Mouse (Mus musculus) limb, embryonic 10.5 days (tissue): ENCODE measurements around the gene Zfp948. TPM values are rescaled to one million over a fixed set of nuclear protein-coding genes. Genes with fewer than 3 reads are reported as not detected.

Experiments
- DNase-seq: peaks from one replicate; pipeline ENCODE4 v3.0.0-alpha.2; 2017; ENCODE audit warnings: low spot score
- H3K27ac ChIP-seq: fragments of 300-500 bp; sonication (generic); 2 replicates; pipeline ENCODE4 v1.5.1; 2016; ENCODE audit warnings: mild to moderate bottlenecking
- H3K27me3 ChIP-seq: fragments of 300-500 bp; sonication (generic); 2 replicates; pipeline ENCODE4 v1.6.1; 2016; ENCODE audit warnings: low read depth, mild to moderate bottlenecking; ENCODE audit not compliant: poor library complexity, severe bottlenecking
- H3K36me3 ChIP-seq: fragments of 300-500 bp; sonication (generic); 2 replicates; pipeline ENCODE4 v1.6.1; 2016; ENCODE audit warnings: mild to moderate bottlenecking, moderate library complexity
- H3K4me1 ChIP-seq: fragments of 300-500 bp; sonication (generic); 2 replicates; pipeline ENCODE4 v1.6.1; 2016
- H3K4me3 ChIP-seq: fragments of 300-500 bp; sonication (generic); 2 replicates; pipeline ENCODE4 v1.5.1; 2016; ENCODE audit warnings: mild to moderate bottlenecking, moderate library complexity
- H3K9me3 ChIP-seq: fragments of 300-500 bp; sonication (generic); replicated peaks from 2 replicates; pipeline ENCODE4 v1.6.1; 2016; ENCODE audit warnings: mild to moderate bottlenecking
- WGBS: fragments of 180-500 bp; shearing (Covaris S2); methylation state at CpG from one replicate; pipeline ENCODE4 v1.1.7; 2016; 5-methylcytosine and 5-hydroxymethylcytosine counted together
- polyA plus RNA-seq: library from polyadenylated mRNA; unstranded; fragments of >200 nt; fragmentation: Nextera tagmentation; extraction: Ambion mirVana; gene quantifications from 2 replicates; pipeline ENCODE4 v1.2.1, GENCODE M21; 2016

Gene Zfp948
- 13.0 and 13.5 TPM in 2 replicates for polyA plus RNA-seq

DNA sequence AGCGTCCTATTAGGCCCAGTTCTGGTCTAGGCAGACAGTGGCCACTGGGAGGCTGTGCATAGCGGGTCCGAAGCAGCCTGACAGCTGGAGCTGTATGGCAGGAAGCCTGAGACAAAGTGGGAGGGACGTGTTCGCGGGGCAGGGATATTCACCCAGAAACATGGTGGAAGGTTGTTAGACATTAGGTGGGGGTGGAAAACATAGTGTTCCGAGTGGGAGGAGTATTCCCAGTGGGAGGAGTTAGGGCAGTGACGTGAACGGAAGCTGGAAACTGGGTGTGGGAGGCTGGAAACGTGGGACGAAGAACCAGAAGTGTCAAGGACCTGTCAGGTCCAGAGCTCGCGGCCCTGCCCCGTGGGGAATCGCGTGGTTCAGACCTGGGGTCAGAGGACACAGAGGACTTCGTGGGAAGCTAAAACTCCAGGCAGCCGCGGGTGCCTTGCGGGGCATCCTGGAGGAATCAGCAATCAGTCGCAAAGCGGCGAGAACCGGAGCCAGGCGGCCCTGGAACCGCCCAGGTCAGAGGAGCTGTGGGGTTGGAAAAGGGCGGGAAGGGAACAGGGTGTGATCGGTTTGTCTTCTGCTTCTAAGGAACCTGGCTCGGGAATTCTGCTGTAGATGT, at the start of gene Zfp948:
Zfp948 (plus strand) TSS at position 281 of the 622 bp plus-strand sequence.
- under 1% methylated on average over 29 of the region's 29 CpGs for WGBS
- Histone ChIP-seq H3K4me3 (peak within 1 kb of the TSS; percentile 72), H3K27me3 (no peaks in the 10 kb centered on the region), H3K9me3 (no peaks in the 10 kb centered on the region), H3K27ac (peak within 1 kb of the TSS; percentile 94), H3K36me3 (0 out of 2 replicates have a peak, but pooled peaks cover 10% of the 10 kb centered on the region), H3K4me1 (peaks cover 8% of the 10 kb centered on the region; the same call in 1 of the 2 replicates)
- DNase-seq, result peak; percentile 85

DNA sequence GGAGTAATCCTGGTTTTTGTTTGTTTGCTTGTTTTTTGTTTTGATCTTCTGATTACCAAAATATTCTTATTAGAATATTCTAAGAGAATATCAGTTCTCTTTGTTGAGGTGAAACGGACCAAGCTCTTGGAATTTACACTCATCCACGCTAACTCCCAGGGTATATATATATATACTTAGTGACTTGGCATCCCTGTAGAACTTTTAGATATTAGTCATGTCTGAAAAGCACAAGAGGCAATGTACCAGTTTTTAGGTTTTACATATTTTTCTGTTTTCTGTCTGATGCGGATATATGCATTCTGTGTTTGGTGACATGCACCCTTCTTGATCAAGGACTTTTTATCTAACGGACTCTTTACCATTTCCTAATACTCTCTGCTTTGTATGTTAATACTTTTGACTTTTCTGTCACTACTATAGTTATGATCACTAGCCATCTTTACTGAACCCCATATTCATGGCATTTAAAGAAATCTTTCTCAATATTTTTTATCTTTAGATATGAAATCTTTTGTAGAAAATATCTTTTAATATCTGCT, 49.6 kb upstream of the Zfp948 start:
- Histone ChIP-seq H3K27ac (peak overlapping the region; percentile 91), H3K4me3 (peak overlapping the region; percentile 62), H3K36me3 (0 out of 2 replicates have a peak, but pooled peaks cover under 1% of the 10 kb centered on the region), H3K9me3 (no peaks in the 10 kb centered on the region), H3K4me1 (peaks cover 3% of the 10 kb centered on the region; the same call in 1 of the 2 replicates), H3K27me3 (no peaks in the 10 kb centered on the region)
- DNase-seq, result no peak
- WGBS, result 49% methylated on average over 4 of the region's 4 CpGs

DNA sequence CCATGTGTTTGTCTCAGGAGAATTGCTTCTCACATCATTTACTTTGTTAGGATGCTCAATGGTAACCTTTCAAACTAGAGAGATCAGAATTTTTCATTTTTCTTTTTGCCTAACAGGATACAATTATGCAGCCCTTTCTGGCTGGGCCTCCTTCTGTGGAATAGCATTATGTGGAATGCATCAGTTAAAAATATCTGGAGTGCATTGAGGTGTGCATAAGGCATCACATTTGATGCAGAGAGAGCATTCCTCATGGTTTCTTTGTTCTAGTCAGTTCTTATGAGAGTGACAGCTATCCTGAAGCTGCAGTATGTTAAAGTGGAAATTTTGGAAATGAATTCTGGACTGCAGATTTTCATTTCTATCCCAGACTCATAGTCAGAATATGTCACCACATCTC, 40.5 kb upstream of the Zfp948 start:
- no peak overlapping the region for H3K27ac ChIP-seq
- no peaks in the 10 kb centered on the region for H3K9me3 ChIP-seq
- H3K36me3 ChIP-seq, result no peaks in the 10 kb centered on the region
- no peaks in the 10 kb centered on the region for H3K27me3 ChIP-seq
- H3K4me1 ChIP-seq, result no peaks in the 10 kb centered on the region
- no peak for DNase-seq
- H3K4me3 ChIP-seq, result no peak overlapping the region

DNA sequence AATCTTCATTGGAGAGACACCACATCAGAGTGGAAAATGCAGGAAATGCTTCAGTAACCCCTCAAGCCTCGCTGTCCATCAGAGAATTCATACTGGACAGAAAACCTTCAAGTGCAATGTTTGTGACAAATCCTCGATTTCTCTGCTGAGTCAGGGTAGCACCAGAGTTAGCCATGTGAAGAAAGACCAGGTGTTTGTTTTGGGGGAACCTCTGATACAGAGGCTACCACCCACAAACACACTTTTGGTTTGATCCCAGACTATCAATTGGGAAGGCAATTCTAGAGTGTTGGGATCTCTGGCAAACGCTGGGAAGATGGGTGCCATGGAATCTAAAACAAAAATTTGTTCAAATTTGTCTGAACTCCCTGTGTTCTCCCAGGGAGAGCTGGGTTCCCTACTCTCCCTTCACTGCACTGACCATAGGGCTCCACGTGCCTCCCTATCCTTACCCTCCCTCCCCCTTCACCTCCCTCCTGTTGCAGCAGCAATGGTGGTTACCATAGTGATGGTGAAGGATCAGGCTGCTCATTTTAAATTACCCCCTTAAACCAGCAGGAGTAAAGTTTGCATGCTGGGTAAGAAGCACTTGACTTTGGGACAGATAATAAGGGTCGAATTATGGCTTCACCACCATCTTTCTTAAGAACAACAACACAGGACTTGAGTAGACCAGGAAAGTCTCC, 36.0 kb upstream of the Zfp948 start:
- Histone ChIP-seq H3K4me1 (peaks cover 25% of the 10 kb centered on the region), H3K36me3 (no peaks in the 10 kb centered on the region), H3K27ac (no peak overlapping the region), H3K4me3 (no peak overlapping the region), H3K27me3 (no peaks in the 10 kb centered on the region), H3K9me3 (no peaks in the 10 kb centered on the region)
- WGBS, result 73% methylated on average over 5 of the region's 5 CpGs
- no peak for DNase-seq

DNA sequence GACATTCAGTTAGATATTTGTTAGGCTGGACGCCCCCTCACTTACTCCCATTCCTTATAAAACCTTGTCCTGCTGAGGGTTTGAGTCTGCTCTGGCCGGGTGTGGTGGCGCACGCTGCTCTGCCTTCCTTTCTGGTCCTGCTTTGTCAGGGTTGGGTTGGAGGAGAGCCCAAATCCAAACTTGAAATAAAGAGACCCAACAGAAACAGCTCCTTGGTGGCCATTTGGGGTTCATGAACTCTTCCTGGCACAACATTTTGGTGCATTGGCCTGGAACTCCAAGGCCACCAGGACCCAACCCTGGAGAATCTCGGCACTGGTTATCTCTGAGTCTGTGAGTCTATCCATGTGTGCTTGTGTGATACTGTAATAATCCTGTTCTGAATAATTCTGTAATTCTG, 35.2 kb upstream of the Zfp948 start:
- Histone ChIP-seq H3K4me1 (peaks cover 26% of the 10 kb centered on the region), H3K9me3 (no peaks in the 10 kb centered on the region), H3K27ac (peak overlapping the region; percentile 92), H3K36me3 (no peaks in the 10 kb centered on the region), H3K4me3 (peak overlapping the region; percentile 65), H3K27me3 (no peaks in the 10 kb centered on the region)
- WGBS, result 82% methylated on average over 5 of the region's 5 CpGs
- no peak for DNase-seq

DNA sequence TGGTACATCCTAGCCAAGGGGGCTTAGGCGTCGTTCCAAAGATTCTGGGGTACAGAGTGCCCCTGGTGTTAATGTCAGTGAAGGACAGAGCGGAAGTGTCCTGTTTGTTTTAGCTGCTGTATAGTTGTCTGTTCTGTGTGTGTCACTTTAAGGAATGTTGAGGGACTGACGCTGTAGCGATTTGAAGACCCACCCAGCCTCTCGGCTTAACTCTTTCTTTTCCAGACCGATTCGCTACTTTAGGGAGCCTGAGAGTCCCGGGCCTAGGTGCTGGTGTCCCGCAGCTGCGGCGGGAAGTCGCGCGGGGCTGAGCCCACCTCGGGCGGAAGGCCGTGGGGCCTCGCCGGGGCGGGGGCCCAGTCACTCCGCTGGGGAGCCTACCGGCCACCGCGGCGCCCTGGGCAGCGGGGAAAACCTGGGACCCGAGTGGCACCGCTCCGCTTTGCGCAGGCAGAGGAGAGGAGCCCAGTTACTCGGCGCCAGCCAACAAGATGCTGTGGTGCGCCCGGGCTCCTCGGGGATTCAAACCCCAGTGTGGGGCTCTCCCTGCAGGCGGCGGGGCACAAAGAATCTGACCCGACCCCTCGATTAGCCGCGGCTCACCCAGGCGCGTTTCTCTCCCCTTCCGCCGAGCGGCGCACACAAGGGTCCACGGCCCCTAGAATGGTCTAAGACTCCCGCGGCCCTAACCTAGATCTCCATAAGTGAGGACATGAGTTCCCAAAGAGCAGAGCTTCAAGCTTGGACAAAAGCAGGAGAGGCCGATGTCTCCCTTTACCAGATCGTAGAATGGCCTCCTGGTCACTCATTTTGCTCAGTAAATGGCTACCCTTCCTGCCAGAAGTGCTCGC, 34.5 kb upstream of the Zfp948 start:
- Histone ChIP-seq H3K4me3 (peak overlapping the region; percentile 65), H3K27ac (peak overlapping the region; percentile 92), H3K27me3 (no peaks in the 10 kb centered on the region), H3K36me3 (no peaks in the 10 kb centered on the region), H3K4me1 (peaks cover 26% of the 10 kb centered on the region), H3K9me3 (no peaks in the 10 kb centered on the region)
- WGBS, result 1% methylated on average over 54 of the region's 54 CpGs
- DNase-seq, result peak; percentile 79

DNA sequence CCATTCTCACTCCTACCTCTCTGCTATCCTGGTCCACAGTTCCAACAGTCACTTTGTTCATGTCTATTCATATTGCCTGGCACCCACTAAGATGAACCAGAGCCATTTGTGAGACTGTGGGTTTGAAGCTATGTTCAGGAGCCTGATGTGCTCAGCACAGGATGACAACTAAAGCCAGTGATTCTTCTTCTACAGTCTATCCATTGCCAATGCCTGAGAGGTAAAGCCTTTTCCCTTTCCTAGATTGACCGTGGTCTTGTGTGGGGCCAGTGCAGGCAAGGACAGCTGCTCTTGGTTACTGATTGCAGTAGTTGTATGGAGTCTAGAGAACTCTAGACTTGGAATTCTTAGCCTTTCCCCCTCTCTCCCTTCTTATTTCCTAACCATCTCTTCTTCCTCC, 32.8 kb upstream of the Zfp948 start:
- WGBS, result 89% methylated on average over 1 of the region's 1 CpGs
- Histone ChIP-seq H3K9me3 (no peaks in the 10 kb centered on the region), H3K27ac (no peak overlapping the region), H3K4me1 (peaks cover 26% of the 10 kb centered on the region), H3K36me3 (no peaks in the 10 kb centered on the region), H3K27me3 (no peaks in the 10 kb centered on the region), H3K4me3 (no peak overlapping the region)
- no peak for DNase-seq

DNA sequence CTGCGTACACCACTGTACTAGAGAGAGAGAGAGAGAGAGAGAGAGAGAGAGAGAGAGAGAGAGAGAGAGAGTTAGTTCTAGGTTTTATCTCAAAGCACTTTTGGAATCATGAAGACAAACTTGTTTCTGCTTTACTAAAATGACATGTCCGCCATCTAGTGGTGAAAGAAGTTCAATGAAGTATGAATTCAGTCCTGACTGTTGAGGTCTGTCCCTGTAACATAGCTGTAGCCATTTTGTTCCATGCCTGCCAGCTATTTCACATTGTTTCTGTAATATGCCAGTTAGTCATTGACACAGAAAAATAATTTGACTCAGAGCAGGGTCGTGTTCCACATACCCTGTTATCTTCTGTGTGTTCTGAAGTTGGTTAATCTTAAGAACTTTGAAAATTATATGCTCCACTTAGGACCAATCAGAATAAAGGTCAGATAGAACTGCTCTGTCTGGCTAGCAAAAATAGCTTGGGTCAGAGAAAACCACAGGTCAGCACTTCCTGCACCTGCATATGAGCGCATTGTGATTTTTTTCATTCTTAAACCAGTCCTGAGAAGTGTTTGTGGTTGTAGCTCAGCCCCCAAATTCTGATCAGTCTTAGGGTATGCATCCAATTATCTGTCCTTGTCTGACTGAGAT, 32.2 kb upstream of the Zfp948 start:
- H3K27ac ChIP-seq, result peak overlapping the region; percentile 75; the same call in 1 of the 2 replicates
- no peak for DNase-seq
- no peaks in the 10 kb centered on the region for H3K9me3 ChIP-seq
- no peaks in the 10 kb centered on the region for H3K27me3 ChIP-seq
- H3K36me3 ChIP-seq, result no peaks in the 10 kb centered on the region
- no peak overlapping the region for H3K4me3 ChIP-seq
- peaks cover 26% of the 10 kb centered on the region for H3K4me1 ChIP-seq
- 24% methylated on average over 4 of the region's 4 CpGs for WGBS

DNA sequence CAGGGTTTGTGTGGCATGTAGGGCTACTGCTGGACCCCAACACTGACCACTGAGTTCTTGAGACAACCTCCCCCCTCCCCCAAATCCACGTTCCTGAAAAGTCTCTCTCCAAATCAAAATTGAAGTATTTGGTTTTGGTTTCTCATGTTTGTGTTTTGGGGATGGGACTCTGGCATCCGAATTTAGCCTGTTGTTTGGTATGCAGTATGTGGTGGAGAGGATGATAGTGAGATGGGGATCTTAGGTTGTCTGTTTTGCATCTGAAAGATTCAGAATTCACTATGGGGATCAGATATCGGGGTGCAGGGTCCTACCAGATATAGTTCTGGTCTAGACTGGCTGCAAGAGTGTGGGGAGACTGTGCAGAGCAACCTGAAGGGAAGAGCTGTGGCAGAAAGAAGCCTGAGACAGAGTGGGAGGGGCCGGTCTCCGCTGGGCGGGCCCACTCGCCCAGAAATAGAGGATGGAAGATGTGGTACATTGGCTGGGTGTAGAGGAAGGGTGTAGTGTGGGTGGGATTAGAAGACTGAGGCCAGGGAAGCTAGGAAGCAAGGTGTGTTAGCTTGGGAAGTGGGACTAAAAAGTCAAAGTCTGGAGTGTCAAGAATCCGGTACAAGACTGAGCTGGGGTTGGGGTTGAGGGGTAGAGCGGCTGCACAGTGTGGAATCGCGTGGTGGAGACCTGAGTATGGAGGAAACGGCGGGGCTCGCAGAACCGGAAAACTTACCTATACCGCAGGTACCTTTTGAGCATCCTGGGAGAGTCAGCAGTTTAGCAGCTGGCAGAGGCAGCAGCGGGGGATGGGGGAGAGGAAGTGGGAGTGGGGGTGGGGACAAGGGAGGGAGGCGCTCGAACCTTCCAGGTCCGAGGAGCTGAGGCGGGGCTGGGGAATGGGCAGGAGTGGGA, 31.5 kb upstream of the Zfp948 start, which contains the start of gene Zfp52:
Zfp52 (plus strand) TSS at position 444 of the 906 bp plus-strand sequence.
- no peaks in the 10 kb centered on the region for H3K36me3 ChIP-seq
- H3K9me3 ChIP-seq, result no peaks in the 10 kb centered on the region
- peak; percentile 64 for DNase-seq
- peak within 1 kb of the TSS; percentile 75 for H3K27ac ChIP-seq
- H3K27me3 ChIP-seq, result no peaks in the 10 kb centered on the region
- H3K4me3 ChIP-seq, result peak within 1 kb of the TSS; percentile 58
- 6% methylated on average over 21 of the region's 21 CpGs for WGBS
- H3K4me1 ChIP-seq, result peaks cover 26% of the 10 kb centered on the region

DNA sequence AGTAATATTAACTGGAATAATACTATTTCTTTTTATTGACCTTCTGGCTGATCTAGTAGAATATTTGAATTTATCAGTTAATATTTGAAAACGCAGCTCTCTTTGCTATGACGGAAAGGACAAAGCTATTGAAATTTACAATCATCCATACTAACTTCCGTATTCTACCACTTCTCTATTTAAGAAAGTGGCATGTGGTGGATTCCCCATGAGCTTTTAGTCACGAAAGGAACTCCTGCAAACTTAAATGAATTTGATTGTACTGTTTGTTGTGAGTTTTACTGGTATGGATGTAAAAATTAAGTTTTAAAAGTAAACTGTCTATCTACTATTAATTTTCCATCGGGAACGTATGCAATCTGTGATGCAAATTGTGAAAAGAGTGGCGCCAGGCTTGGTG, 30.7 kb upstream of the Zfp948 start:
- H3K4me3 ChIP-seq, result peak overlapping the region; percentile 58
- H3K4me1 ChIP-seq, result peaks cover 26% of the 10 kb centered on the region
- H3K9me3 ChIP-seq, result no peaks in the 10 kb centered on the region
- H3K36me3 ChIP-seq, result no peaks in the 10 kb centered on the region
- H3K27me3 ChIP-seq, result no peaks in the 10 kb centered on the region
- H3K27ac ChIP-seq, result no peak overlapping the region
- DNase-seq, result no peak
- 39% methylated on average over 7 of the region's 7 CpGs for WGBS

DNA sequence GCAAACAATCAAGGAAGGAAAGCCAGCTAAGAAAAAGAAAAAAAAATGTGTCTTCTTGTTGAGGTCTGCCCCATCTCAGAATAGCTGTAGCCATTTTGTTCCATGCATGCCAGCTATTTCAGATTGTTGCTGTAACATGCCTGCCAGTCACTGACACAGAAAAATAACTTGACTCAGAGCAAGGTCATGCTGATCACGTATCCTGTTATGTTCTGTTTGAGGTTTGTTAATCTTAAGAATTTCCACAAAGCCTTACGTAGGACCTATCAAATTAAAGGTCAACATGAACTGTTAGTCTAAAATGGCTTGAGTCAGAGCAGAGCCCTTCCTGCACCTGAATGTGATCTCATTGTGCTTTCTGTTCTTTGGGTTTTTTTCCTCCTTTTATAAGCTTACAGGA, 30.1 kb upstream of the Zfp948 start:
- 85% methylated on average over 2 of the region's 2 CpGs for WGBS
- Histone ChIP-seq H3K9me3 (no peaks in the 10 kb centered on the region), H3K36me3 (no peaks in the 10 kb centered on the region), H3K27ac (no peak overlapping the region), H3K4me3 (no peak overlapping the region), H3K27me3 (no peaks in the 10 kb centered on the region), H3K4me1 (peaks cover 22% of the 10 kb centered on the region)
- DNase-seq, result no peak
